Mouse (Mus musculus): ENCODE measurements around the gene Gm3880. TPM values are rescaled to one million over a fixed set of nuclear protein-coding genes. Genes with fewer than 3 reads are reported as not detected.

Gm3880 gene
- not detected for total RNA-seq (2023)

DNA sequence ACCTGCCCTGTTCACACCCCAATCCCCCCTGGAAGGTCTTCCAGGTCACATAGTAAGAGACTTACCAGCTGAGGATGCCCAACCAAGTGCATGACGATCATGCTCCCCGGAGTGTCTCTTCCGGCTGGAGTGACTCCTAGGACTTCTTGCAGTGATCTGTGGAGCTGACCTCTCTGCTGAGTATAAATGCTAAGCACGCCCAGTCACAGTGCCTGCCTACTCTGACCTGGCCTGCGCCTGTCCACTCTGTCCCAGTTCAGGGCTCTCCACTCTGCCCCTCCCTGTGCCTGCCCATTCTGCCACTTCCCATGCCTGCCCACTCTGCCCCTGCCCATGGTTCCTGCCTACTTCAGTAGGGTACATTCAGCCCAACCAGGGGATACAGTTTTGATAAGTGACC is at the start of gene Gm3880:
Gm3880 (minus strand) TSS at position 101 of the 400 bp plus-strand sequence.

DNA sequence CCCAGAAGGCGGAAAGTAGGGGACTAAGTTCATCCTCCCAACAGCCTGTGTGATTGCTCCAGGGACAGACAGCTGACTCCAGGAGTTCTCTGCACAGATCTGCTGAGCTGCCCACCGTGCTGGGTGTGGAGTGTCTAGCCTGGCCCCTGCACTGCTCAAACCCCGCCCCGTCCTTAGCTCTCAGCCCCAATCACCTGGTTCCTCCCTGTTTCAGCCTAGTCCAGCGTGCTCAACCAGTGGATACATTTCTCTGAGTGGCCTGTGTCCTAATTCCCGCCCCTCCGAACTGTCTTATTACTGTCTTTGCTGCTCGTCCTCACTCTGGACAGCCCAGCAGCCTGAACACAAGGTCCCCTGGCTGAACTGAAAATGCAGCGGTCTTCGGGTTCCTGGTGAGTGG is 20.8 kb upstream of the Gm3880 start, which contains the start of the genes Gm9112 and Dmrtc1b:
Gm9112 (minus strand) TSS at position 101 of the 400 bp plus-strand sequence.
Dmrtc1b (plus strand) TSS at position 331 of the 400 bp plus-strand sequence.

DNA sequence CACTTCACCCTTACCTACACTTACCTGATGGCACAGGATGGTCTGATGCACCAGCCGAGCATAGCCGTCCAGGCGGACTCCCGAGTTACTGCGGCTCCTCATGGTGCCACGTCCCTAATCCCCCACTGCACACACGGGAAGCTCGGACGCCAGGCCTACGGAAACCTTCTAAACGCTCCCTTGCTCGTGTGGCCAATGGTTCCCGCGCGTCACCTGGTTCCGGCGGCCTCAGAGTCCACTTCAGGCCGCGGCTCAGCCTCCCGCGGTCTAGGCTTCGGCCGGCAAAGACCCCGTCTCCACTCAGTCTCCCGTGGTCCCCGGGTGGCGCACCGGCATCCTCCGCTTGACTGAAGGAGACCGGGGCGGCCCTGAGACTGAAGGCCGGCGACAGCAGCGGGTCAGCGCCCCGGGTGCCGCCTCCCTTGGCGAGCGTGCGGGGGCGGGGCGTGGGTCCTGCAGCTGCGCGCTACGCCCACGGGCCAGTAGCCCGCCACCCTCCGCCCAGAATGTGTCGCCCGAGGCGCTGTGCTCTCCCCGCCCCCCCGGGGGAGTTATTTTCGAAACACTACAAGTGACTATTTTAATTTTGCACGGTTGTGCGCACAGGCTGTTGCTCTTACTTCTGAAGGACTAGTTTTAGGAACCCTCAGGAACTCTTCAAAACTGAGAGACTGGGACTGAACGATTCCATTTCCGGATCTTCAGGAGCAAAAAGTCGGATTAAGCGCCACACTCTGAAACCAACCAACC is 42.8 kb downstream of the Gm3880 start, which contains the start of gene Phka1:
Phka1 (minus strand) TSS at position 424 of the 750 bp plus-strand sequence.

Other genes with a start within 250 kb of the Gm3880 start
- 10 to 100 TPM in 1 of 2 experiments, 1 to 10 TPM in 1; 8.9 to 11.6 TPM for gene Hdac8, start 181.6 kb downstream of the Gm3880 start, total RNA-seq (2023)
- 1 to 10 TPM; 7.1 to 8.9 TPM for gene Phka1, start 42.7 kb downstream of the Gm3880 start, total RNA-seq (2023)
- gene Gm9112, start 20.7 kb upstream of the Gm3880 start, total RNA-seq (2023) = not detected
- gene Dmrtc1b, start 20.9 kb upstream of the Gm3880 start, total RNA-seq (2023) = not detected
- gene Dmrtc1c1, start 116.0 kb upstream of the Gm3880 start, total RNA-seq (2023) = not detected
- gene Dmrtc1c2, start 167.6 kb upstream of the Gm3880 start, total RNA-seq (2023) = not detected
- gene 1700031F05Rik, start 181.0 kb upstream of the Gm3880 start, total RNA-seq (2023) = not detected
- not detected for gene Dmrtc1a, start 221.7 kb upstream of the Gm3880 start, total RNA-seq (2023)
- not detected for gene 1700011M02Rik, start 221.9 kb upstream of the Gm3880 start, total RNA-seq (2023)
- gene 1700018G05Rik, start 241.4 kb upstream of the Gm3880 start, total RNA-seq (2023) = not detected

Data from monocyte, adult 59 days (primary cell).